Mouse (Mus musculus): ENCODE results near the gene Tubgcp2.

GRCm38 (mm10) chr7:139998691-139999350, 37.6 kb downstream of the Tubgcp2 start:
- TF ChIP-seq POLR2A (IDR thresholded peaks at IDR 0.05; ENCODE audit: borderline replicate concordance, extremely low read depth, insufficient read depth, insufficient read length, poor library complexity, severe bottlenecking), result no peak
- no peak for TF ChIP-seq CTCF (IDR thresholded peaks at IDR 0.05; ENCODE audit: borderline replicate concordance, extremely low read depth, insufficient read depth, insufficient read length)
